Comparison of ENCODE assay signal across 14 mouse cellular contexts in the genomic region with DNA sequence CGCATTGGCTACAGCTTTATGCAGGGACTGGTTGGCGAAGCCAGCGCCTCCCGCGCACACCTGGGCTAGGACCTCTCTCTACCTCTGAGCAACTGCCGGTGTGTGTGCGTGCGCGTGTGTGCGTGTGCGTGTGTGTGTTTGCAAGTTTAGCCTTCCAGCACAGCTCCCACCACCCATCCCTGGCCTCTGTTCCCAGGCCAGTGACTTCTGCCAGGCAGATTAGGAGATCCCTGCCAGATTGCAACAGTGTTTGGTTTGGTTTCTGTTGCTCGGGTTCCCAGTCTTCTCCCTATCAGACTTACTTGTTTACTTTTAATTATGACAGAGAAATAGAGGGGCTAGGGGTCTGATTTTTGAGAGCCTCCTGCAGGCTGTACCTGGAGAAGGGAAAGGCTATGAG. TPM values are rescaled to one million over a fixed set of nuclear protein-coding genes. Genes with fewer than 3 reads are reported as not detected.
DNase-seq lines count a peak whose midpoint lies in the region.
"Had no signal": no experiment of that assay in that cellular context is flagged by ENCODE, and none has a peak within 500 bp of the region (broad histone marks: within the 10 kb centered on the region; RNA-seq: fewer than 3 reads in every experiment).

No protein-coding gene starts in this region.

- peak; percentile 40 for DNase-seq in heart, adult 11 months
- no peak for DNase-seq in heart, postnatal 4 days
- DNase-seq in ES-CJ7 (ENCODE audit: low read depth, low spot score), result peak; percentile 36
- DNase-seq in fat pad, adult 2 months (ENCODE audit: extremely low read depth, low read depth, low spot score), result peak; percentile 23
- peak; percentile 27 for DNase-seq in lung, postnatal 10 days
- no peak for DNase-seq in embryo, embryonic 10 days (ENCODE audit: low spot score)
- no peak for DNase-seq in kidney, adult 11 months
- DNase-seq: cerebellum, postnatal 14 days; kidney, postnatal 14 days; right cerebral cortex, postnatal 14 days; thymus, postnatal 36 days had no signal

RNA-seq across cellular contexts. Expression of gene Sec14l4, which starts 0.7 kb away (rescaled TPM):
- not detected for total RNA-seq in heart, postnatal 4 days (2021)
- total RNA-seq: left cerebral cortex, postnatal 36 days had no signal

RNA-seq across cellular contexts. Expression of gene Sec14l3, which starts 32.7 kb away (rescaled TPM):
- total RNA-seq in heart, postnatal 4 days (2021), result not detected
- total RNA-seq: gastrocnemius, postnatal 4 days had no signal

RNA-seq across cellular contexts. Expression of gene Gal3st1, which starts 48.5 kb away (rescaled TPM):
- total RNA-seq in heart, postnatal 4 days (2021), result under 1 TPM; 0.14 to 0.23 TPM

RNA-seq across cellular contexts. Expression of gene 4930556J24Rik, which starts 55.4 kb away (rescaled TPM):
- not detected for total RNA-seq in heart, postnatal 4 days (2021)
- total RNA-seq: gastrocnemius, postnatal 4 days; layer of hippocampus, postnatal 14 days had no signal

Comparison
In these comparisons a context has a peak if more than half of its experiments do, and no peak if none do; other contexts are left out.
1. DNase-seq: peak in heart, adult 11 months (single experiment), ES-CJ7 (single experiment), fat pad, adult 2 months (single experiment) and lung, postnatal 10 days (single experiment); none in heart, postnatal 4 days (single experiment), embryo, embryonic 10 days (single experiment) and kidney, adult 11 months (single experiment).